Mouse (Mus musculus): ENCODE results near the gene Ap1m1. TPM values are rescaled to one million over a fixed set of nuclear protein-coding genes. Genes with fewer than 3 reads are reported as not detected.
A peak's percentile ranks its signal among the peaks of the same experiment; 100 is the strongest.

Gene Ap1m1
- total RNA-seq, 2 experiments from 2014 or later: 21.4 to 22.4 TPM

DNA sequence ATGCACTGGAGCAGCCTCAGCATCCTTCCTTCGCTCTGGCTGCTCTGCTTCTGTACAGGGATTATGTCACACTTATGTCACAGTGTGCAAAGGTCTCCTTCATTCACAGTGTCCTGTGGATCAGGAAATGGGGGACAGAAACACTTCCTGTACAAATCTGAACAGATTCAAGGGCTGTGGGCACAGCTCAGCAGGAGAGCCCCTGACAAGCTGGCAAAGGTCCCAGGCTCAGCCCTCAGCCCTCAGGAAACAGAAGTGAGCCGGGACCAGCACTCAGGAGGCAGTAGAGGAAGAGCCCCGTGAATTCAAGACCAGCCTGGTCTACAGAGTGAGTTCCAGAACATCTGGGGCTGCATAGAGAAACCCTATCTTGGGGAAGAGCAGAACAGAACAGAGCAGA lies 41.8 kb downstream of the Ap1m1 start:
- intact Hi-C loops (cut with DNase I): no loop called here
- no peak for DNase-seq

DNA sequence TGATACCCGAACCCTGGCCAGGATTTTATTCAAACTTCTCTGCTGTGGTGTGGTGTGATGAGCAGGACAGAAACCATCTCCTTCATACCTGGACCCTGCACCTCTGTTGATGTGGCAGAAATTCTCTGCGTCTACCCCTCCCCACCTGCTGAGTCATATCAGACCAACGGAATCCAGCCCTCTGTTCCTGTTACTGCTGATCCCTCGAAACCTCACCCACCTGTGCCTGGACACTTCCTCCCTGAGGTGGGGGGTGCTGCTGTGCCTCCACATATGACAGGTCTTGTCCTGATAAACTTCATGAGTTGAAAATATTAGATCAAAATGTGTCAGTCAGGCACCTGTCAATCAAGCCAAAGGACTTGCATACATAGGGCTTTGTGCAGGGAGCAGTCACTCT lies 45.5 kb downstream of the Ap1m1 start:
- no peak for DNase-seq
- intact Hi-C loops (cut with DNase I): no loop called here

DNA sequence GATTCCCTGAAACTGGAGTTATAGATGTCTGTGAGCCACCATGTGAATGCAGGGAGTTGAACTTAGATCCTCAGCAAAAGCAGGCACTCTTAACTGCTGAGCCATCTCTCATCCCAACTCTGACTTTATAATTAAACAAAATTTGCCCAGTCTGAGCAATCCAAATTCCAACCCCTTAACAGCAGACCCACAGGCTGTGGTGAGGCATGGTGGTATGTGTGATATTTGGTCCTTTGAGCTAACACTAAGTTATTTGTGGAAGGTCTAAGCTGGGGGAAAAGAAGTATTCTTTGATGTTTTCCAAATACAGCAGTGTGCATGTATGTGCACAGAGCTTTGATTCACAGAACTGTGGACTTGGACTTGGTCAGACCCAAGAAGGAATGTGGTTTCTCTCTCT lies 49.2 kb downstream of the Ap1m1 start:
- intact Hi-C loops (cut with DNase I): no loop called here

DNA sequence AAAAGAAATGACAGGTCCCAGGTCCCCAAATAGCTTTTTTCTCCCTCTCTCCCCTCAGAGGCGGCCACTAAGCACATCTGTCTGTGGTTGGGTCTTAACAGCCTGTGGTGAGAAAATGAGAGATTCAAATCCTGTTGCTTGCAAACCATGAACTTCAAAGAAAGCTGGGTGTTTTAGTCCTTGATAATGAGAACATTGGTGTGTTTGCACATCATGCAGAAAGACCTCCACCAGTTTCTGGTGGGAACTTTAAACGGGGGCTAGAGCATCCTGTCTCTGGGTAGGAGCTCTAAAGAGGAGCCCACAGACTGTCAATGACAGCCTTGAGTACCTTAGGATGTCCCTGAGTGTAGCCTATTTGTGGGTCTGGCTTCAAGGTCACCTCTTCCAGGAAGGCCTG lies 51.3 kb downstream of the Ap1m1 start:
- intact Hi-C loops (cut with DNase I): no loop called here
- DNase-seq: no peak

More for the DNA sequence above, 49.2 kb downstream of the Ap1m1 start:
- DNase-seq: no peak

DNA sequence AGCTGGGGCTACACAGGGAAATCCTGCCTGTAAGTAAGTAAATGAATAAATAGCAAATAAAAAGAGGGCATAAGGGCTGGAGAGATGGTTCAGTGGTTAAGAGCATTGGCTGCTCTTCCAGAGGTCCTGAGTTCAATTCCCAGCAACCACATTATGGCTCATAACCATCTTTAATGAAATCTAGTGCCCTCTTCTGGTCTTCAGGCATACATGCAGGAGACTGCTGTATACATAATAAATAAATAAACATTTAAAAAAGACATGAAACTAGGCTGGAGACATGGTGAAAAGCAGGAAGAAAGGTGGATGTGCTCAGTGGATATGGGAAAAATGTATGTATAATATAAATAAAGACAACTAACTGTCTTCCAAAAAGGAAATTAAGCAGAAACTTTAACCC lies 53.5 kb downstream of the Ap1m1 start:
- intact Hi-C loops (cut with DNase I): no loop called here
- DNase-seq: no peak

DNA sequence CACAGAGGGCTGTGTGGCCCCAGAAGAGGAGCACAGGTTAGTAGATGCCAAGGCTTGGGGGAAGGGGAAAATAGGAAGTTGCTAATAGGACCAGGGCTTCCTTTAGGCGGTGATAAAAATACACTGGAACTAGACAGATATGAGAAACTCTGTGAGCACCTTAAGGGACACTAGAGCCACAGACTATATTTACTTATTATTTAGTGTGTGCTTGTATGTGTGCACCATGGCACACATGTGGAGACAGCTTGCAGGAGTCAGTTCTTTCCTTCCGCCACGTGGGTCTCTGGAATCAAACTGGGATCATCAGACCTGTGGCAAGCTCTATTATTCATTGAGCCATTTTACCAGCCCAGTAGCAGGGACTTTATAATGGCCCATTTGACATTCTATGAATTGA lies 55.3 kb downstream of the Ap1m1 start:
- intact Hi-C loops (cut with DNase I): no loop called here
- DNase-seq: no peak

DNA sequence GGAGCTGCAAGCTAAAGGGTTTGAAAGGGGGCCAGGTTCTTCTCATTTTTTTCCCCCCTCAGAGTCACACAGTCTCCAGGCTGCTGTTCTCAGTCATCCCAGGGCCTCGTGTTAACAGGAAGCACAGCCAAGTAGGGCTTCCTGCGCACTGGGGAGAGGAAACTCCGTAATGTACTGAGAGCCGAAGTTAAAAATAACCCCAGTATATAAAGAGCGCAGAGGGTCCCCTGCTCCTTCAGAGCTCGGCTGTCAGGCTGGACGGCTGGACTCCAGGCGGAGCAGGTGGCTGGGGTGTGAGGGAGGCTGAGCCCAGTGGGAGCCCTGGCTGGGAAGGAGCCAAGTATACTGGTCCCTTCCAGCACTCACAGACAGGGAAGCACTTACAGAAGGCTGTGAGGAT lies 55.9 kb downstream of the Ap1m1 start:
- DNase-seq: peak; percentile 83 to 92
- intact Hi-C loops (cut with DNase I): no loop called here

DNA sequence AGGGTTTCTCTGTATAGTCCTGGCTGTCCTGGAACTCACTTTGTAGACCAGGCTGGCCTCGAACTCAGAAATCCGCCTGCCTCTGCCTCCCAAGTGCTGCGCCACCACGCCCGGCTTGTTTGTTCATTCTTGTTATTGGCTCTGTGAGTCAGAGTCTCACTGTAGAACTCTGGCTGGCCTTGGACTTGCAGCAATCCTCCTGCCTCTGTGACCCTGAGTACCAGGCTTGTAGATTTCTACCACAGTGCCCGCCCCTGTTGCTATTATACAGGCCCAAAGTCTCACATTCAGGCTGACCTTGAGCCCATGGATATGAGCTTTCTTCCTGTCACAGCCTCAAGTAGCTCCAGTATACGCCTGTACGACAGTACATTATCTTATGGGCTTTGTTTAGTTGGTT lies 56.7 kb downstream of the Ap1m1 start:
- intact Hi-C loops (cut with DNase I): no loop called here
- DNase-seq: no peak

DNA sequence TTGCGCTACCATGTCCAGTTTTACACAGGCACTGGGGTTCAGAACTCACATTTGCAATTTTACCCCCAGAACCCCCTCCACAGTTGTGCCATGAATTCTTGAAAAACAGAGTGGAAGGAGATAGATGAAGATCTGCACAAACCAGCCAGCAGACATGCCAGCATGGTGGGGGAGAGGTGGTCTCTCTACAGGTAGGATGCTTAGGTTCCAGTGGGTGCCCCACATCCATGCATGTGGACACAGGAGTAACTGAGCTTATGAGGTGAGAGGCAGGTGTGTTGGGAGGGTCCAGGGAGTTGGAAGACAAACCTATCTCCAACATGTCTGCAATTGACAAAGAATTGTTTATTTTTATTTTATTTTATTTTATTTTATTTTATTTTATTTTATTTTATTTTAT lies 59.1 kb downstream of the Ap1m1 start:
- intact Hi-C loops (cut with DNase I): no loop called here
- DNase-seq: no peak

DNA sequence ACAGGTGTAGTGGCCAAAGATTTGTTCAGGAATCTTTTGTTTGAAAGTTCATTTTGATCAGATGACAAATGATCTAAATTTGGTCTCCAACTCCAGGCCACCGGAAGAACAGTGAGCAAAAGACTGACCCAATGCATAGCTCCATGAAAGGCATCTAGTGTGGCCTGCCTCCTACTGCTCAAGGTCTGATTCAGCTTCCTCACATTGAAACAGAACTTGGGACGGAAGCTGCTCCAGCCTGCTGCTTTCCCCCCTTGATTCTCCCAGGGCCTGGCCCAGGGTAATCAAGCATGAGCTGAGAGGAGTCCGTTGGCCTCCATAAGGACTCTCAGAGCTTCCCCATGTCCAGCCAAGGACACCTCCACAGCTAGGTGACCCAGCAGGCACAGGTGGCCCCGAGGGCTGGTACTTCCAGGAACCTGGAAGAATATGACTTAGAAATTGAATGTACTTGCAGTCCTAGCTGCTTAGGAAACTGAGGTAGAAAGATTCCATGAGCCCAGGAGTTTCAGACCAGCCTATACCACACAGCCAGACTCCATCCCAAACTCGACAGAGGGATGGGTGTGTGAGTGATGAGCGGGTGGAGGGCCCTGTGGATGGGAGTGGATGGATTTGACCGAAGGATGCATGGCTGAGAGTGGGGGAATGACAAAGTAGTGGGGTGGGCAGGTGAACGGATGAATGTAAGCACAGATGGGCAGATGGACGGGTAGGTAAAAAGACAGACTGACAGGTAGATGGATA lies 61.0 kb downstream of the Ap1m1 start:
- DNase-seq: no peak
- intact Hi-C loops (cut with DNase I): no loop called here

DNA sequence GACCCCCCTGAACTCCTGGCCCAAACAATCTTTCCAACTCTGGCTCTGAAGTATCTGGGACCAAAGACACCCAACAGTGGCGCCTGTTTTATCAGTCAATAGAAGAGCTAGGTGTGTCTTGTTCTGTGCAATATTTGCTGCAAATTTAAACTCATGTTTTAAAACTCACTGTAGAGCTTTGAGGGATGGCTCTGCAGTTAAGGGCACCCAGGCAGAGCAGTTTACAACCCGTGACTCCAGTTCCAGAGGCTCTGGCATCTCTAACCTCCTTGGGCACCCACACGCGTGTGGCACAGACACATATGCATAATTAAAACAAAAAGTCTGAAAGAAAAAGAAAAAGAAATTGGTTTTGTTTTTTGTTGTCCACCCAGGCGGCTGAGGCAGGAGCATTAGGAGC lies 61.7 kb downstream of the Ap1m1 start:
- no peak for DNase-seq
- intact Hi-C loops (cut with DNase I): no loop called here

DNA sequence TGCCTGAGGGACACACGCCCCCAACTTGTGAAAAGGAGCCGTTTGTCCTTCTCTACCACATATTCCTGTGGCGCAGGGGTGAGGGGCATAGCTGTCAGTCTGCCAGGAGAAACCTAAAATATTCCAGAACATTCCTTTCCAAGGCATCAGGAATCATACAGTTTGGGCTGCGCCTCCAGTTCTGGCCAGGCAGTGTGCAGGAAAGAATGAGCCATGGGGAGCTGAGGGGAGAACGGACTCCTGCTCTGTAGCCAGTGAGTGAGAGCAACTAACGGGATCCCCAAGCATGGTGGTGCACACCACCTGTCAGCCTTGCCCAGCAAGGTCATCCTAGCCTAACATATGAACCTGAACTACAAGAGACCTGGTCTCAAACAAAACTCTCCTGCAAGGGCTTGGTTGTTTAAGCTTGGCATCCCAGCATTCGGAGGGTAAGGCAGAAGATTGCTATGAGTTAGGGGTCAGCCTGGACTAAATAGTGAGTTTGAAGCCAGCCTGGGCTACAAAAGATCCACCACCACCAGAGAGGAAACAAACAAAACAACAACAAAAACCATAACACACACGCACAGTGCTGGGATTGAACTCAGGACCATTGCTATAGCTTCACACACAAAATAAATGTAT lies 63.3 kb downstream of the Ap1m1 start:
- DNase-seq: no peak
- intact Hi-C loops (cut with DNase I): no loop called here

DNA sequence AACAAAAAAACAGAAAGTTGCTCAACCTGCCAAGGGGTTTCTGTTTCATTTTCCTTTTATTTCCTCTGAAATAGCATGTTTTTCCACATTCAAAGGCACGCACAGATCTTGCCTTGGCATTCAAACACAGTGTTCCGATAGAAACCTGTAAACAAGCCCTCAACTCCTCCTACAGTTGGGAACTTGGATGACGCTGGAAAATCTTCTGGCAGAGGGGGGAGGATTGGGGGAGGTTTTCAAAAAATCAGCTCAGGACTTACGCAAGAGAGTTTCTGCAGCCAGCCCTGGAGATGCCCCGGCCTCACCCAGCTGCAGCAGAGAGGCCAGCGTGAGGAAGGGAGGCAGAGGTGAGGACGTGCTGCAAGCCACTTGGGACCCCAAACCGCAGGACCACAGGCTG lies 63.8 kb downstream of the Ap1m1 start:
- intact Hi-C loops (cut with DNase I): no loop called here
- peak; percentile 60 to 74 for DNase-seq

DNA sequence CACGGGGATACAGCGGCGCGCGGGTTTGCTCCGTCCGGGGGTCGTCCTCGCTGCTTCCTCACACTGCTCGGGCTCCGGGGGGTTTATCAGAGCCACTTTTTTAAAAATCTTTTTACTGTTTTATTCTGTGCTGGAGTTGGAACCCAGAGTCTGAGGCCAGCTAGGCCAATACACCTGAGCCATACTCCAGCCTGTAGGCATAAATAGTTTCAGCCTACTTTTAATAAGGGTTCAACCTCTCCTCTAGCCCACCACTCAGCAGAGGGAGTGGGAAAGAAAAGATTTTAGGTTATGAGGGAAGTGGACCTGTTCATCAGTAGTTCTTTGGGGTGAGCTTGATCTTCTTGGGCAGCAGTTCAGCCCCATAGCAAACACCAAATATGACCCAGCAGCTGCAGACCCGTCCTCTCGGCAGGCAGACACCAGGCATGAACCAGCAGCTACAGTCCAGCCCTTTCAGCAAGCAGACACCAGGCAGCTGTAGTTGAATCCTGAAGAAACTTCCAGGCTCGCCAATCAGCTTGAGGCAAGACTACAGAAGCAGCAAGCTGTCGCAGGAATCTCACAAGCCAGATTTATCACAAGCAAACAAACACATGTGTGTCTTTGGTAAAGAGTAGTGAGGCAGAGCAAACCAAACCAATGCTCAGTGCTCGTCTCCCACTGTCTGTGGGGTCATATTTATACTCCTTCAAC lies 65.5 kb downstream of the Ap1m1 start, which contains the start of gene Gm10282:
Gene Gm10282, minus strand, starts transcription at position 51 of the 696 bp plus-strand sequence.
- intact Hi-C loops (cut with DNase I): no loop called here
- no peak for DNase-seq

DNA sequence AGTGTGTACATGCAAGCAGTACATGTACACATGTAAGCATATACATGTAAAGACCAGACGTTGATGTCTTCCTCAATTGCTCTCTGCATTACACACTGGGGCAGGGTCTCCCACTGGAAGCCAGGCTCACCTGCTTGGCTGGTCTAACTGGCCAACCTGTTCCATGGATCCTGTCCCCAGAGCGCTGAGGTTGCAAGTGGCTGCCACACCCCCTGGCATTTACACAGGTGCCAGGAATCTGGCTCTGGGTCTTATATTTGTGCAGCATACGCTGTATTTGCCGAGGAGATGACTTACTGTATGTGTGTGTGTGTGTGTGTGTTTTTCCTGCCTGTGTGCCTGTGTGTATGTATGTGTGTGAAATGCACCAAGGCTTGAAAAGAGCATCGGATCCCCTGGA lies 67.1 kb downstream of the Ap1m1 start:
- intact Hi-C loops (cut with DNase I): no loop called here
- DNase-seq: no peak

Other genes with a start within 250 kb of the Ap1m1 start
- under 1 TPM in 1 of 2 experiments, not detected in 1; 0.37 TPM for gene Cyp4f18, start 230.4 kb upstream of the Ap1m1 start, total RNA-seq (2021)
- not detected for gene Olfr372, start 198.8 kb upstream of the Ap1m1 start, total RNA-seq (2021)
- not detected for gene Olfr373, start 156.8 kb upstream of the Ap1m1 start, total RNA-seq (2021)
- not detected for gene Olfr374, start 133.0 kb upstream of the Ap1m1 start, total RNA-seq (2021)
- gene Tpm4, start 105.0 kb upstream of the Ap1m1 start, total RNA-seq (2021): 10 to 100 TPM; 28.1 to 35.5 TPM
- gene Rab8a, start 78.8 kb upstream of the Ap1m1 start, total RNA-seq (2021): 10 to 100 TPM in 1 of 2 experiments, 1 to 10 TPM in 1; 6.0 to 10.0 TPM
- not detected for gene Hsh2d, start 50.4 kb upstream of the Ap1m1 start, total RNA-seq (2021)
- gene Cib3, start 27.2 kb upstream of the Ap1m1 start, total RNA-seq (2021): not detected
- not detected for gene Gm11034, start 26.4 kb upstream of the Ap1m1 start, total RNA-seq (2021)
- 1 to 10 TPM; 8.3 to 8.6 TPM for gene Fam32a, start 20.3 kb upstream of the Ap1m1 start, total RNA-seq (2021)
- 1 to 10 TPM; 2.0 to 3.0 TPM for gene Gm10282, start 65.2 kb downstream of the Ap1m1 start, total RNA-seq (2021)
- 10 to 100 TPM in 1 of 2 experiments, 1 to 10 TPM in 1; 9.3 to 26.4 TPM for gene Klf2, start 79.0 kb downstream of the Ap1m1 start, total RNA-seq (2021)
- gene Eps15l1, start 181.4 kb downstream of the Ap1m1 start, total RNA-seq (2021): 10 to 100 TPM; 23.2 to 24.6 TPM
- 1 to 10 TPM; 2.9 to 3.3 TPM for gene Calr3, start 203.9 kb downstream of the Ap1m1 start, total RNA-seq (2021)
- gene 1700030K09Rik, start 203.9 kb downstream of the Ap1m1 start, total RNA-seq (2021): 1 to 10 TPM; 2.7 to 3.4 TPM
- 10 to 100 TPM; 19.9 to 24.8 TPM for gene Cherp, start 235.2 kb downstream of the Ap1m1 start, total RNA-seq (2021)